In the genomic region with DNA sequence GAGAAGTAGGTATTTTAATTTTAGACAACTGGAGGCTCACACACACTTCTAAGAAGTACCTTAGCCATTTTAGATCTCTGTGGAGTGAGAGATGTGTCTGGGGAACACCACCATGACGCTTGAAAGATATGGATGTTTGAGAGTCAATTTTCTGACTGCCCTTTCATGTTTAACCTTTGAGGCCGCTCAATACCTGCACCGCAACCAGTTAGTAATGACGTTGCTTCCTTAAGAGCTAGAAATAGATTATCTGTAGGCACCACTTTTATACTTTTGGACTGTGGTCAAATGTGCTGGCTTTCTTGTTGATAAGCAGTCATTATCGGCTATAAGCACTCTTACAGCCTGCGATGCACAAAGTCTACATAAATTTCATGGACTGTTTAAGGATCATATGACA, we compare ENCODE assay signal across 14 mouse cellular contexts.
A peak's percentile ranks its signal among the peaks of the same experiment; 100 is the strongest.
DNase-seq lines count a peak whose midpoint lies in the region; ATAC-seq and TF ChIP-seq lines count a peak whose summit lies in the region.
"Had no signal": no experiment of that assay in that cellular context is flagged by ENCODE, and none has a peak within 500 bp of the region (broad histone marks: within the 10 kb centered on the region; RNA-seq: fewer than 3 reads in every experiment).

No protein-coding gene starts in this region.

- 45% methylated on average over 6 of the region's 6 CpGs for WGBS in heart, embryonic 12.5 days

- DNase-seq in heart, adult 8-10 months (ENCODE audit: low spot score) = no peak
- DNase-seq in liver = peak; percentile 76
- DNase-seq in spleen, postnatal 36 days (ENCODE audit: low spot score in 2 of 2) = peak; percentile 39 to 73
- DNase-seq in cerebellum, postnatal 25 days = no peak
- DNase-seq in layer of hippocampus, adult 8-10 months (ENCODE audit: low spot score in 2 of 2) = no peak
- no peak for DNase-seq in kidney, postnatal 10 days
- DNase-seq: cerebellum, adult 18-20 months; kidney, postnatal 4 days had no signal

- no peaks in the 10 kb centered on the region for H3K27me3 ChIP-seq in heart, embryonic 12.5 days (replicated peaks)
- H3K27me3 ChIP-seq: hindbrain, embryonic 12.5 days; limb, embryonic 12.5 days; neural tube, embryonic 13.5 days had no signal

- H3K4me1 ChIP-seq in heart, embryonic 12.5 days (replicated peaks) = peaks cover 16% of the 10 kb centered on the region
- H3K4me1 ChIP-seq in bone marrow macrophage, adult 2 months (ENCODE audit: control insufficient read depth, insufficient read depth, low read length) = peaks cover 66% of the 10 kb centered on the region

- peak; percentile 64 for ATAC-seq in heart, embryonic 12.5 days (ENCODE audit: insufficient number of reproducible peaks, low FRiP score)

- no peak for TF ChIP-seq POLR2A in bone marrow macrophage, adult 2 months (IDR thresholded peaks at IDR 0.05; ENCODE audit: borderline replicate concordance, low read depth, low read length)

- no peak overlapping the region for H3K4me3 ChIP-seq in heart, embryonic 12.5 days
- no peak overlapping the region for H3K4me3 ChIP-seq in bone marrow macrophage, adult 2 months (ENCODE audit: insufficient read depth, low read length)
- H3K4me3 ChIP-seq: hindbrain, embryonic 12.5 days; limb, embryonic 12.5 days; midbrain, embryonic 10.5 days; neural tube, embryonic 13.5 days had no signal

- no peak overlapping the region for H3K4me2 ChIP-seq in heart, embryonic 12.5 days
- H3K4me2 ChIP-seq: hindbrain, embryonic 12.5 days; limb, embryonic 12.5 days; neural tube, embryonic 13.5 days had no signal

- H3K36me3 ChIP-seq in heart, embryonic 12.5 days = no peaks in the 10 kb centered on the region
- H3K36me3 ChIP-seq: hindbrain, embryonic 12.5 days; limb, embryonic 12.5 days; midbrain, embryonic 10.5 days; neural tube, embryonic 13.5 days had no signal

- H3K9ac ChIP-seq in heart, embryonic 12.5 days = no peak overlapping the region
- H3K9ac ChIP-seq: hindbrain, embryonic 12.5 days; limb, embryonic 12.5 days; neural tube, embryonic 13.5 days had no signal

- TF ChIP-seq CTCF in bone marrow macrophage, adult 2 months (IDR thresholded peaks at IDR 0.05; ENCODE audit: low read depth, low read length) = no peak

- no peaks in the 10 kb centered on the region for H3K9me3 ChIP-seq in heart, embryonic 12.5 days (replicated peaks)
- H3K9me3 ChIP-seq: hindbrain, embryonic 12.5 days; limb, embryonic 12.5 days; midbrain, embryonic 10.5 days; neural tube, embryonic 13.5 days had no signal

- H3K27ac ChIP-seq in heart, embryonic 12.5 days (ENCODE audit: poor library complexity, severe bottlenecking) = no peak overlapping the region
- peak overlapping the region; percentile 99 for H3K27ac ChIP-seq in bone marrow macrophage, adult 2 months (ENCODE audit: insufficient read depth, low read depth, low read length)
- H3K27ac ChIP-seq: hindbrain, embryonic 12.5 days; limb, embryonic 12.5 days; neural tube, embryonic 13.5 days had no signal

Comparison
In these comparisons a context has a peak if more than half of its experiments do, and no peak if none do; other contexts are left out.
1. DNase-seq: peak in liver (single experiment) and spleen, postnatal 36 days (2 of 2); none in heart, adult 8-10 months (single experiment), cerebellum, postnatal 25 days (0 of 2), layer of hippocampus, adult 8-10 months (0 of 2) and kidney, postnatal 10 days (single experiment).